Mouse (Mus musculus) retina, adult 2 months (tissue): ENCODE data around the gene Kcnma1.
A peak's percentile ranks its signal among the peaks of the same experiment; 100 is the strongest.

Experiments used
- DNase-seq: peaks from one replicate; pipeline ENCODE4 v3.0.0-alpha.2; 2012; ENCODE audit warnings: low read depth, low spot score

Gene Kcnma1

DNA sequence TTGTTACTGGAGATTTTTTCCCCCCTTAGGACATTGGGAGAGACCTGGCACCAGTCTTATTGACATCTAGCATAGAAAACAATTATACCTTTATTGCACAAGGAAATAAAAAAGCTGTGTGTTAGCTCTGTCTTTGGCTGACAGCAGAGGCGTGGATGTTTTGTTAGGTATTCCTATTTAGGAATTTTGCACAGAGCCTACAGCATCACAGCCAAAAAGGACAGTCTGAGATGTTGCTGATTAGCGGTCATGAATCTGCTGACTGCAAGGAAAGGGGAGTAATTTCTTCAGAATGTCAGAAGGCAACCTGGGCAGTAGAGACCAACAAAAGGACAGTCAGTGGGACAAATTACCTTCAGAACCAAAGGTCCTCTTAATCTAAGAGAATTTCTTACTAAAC is 412.2 kb downstream of the Kcnma1 start:
- DNase-seq = no peak

- no peak for DNase-seq
Observed at GRCm38 (mm10) chr14:23594629-23595028, 419.7 kb downstream of the Kcnma1 start.

GRCm38 (mm10) chr14:23592826-23593447 is 421.4 kb downstream of the Kcnma1 start:
- DNase-seq = no peak

DNA sequence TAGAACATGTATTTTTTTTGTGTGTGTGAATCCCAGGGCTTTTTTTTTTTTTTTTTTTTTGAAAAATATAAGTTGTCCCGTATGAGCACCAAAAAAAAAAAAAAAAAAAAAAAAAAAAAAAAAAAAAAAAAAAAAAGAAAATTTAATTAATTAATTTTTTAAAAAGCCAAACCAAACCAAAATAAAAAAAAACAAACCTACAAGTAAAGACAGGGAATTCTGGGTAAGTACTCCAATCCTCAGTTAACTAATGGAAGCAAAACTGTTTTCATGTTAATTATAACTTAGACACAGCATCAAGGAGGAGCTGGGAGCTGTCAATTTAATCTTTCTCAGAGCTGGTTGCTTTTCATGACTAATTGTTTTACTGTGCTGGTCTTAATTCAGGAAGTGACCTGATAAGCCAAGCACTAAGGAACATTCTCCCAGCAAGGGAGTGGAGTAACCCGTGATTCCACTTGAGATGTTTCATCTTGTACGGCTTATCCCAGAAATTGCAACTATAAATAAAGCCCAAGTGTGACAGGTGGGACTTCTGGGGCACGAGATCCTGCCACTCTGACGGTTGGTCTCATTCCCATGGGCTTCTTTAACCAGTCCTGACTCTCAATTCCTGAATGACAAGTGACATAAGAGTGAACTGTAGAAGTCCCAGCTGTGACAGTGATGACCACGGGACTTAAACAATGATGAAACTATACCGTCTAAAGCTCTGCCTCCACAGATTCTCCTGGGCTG is 424.4 kb downstream of the Kcnma1 start:
- DNase-seq = no peak

DNA sequence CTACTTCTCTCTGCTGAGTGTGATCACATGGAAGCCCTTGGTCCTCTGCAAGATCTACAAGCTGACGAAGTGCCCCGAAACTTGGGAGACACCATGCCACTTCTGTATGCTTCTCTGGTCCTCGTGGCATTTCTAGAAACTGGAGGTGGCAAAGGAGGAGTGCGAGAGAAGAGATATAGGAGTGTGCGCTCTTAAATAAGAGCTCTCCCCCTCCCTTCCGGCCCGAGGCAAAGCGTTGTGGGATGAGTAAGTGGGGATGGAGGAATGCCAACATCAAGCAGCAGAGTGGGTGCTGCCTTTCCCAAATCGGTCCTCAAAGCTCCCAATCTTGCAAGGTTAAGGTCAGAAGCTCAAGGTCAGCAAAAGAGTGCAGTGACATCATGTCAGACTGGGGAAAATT is 426.8 kb downstream of the Kcnma1 start:
- no peak for DNase-seq

DNA sequence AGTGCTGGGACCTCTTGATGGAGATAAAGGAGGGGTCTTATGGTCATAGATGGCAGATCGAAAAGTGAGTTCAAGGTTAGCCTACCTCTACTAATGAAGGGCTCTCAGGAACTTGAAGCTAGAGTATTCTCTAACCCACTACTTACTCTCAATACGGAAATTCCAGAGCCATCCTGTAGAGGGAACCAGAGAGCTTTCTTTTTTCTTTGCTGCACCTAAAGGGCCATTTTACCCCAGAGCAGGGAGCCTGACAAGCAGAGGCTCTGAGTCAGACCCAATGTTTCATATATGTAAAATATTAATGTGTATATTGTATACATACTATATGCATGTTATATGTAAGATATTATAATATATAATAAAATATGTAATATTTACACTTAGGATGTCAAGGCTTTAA is 431.1 kb downstream of the Kcnma1 start:
- DNase-seq = peak; percentile 29

- no peak for DNase-seq
Observed at GRCm38 (mm10) chr14:23581282-23581681, 433.0 kb downstream of the Kcnma1 start.

GRCm38 (mm10) chr14:23575951-23576350 is 438.3 kb downstream of the Kcnma1 start:
- peak; percentile 29 for DNase-seq

DNA sequence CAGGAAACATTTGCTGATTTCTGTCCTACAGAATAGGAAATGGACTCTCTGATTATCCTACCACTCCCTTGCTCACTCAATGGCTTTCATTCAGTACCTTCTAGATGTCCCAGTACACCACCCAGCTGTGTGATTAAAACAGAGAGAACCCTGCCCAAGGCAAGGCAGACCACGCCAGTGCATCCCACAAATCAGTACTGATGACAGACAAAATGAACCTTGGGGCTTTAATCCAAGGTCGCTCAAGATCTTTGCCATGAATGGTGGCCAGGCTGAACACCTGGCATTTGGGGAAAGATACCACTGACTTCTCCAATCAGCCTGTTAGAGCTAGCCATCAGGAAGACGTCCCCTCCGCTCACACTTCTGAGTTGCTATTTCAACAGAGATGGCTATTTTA is 440.2 kb downstream of the Kcnma1 start:
- no peak for DNase-seq

- no peak for DNase-seq
Observed at GRCm38 (mm10) chr14:23573385-23573784, 440.9 kb downstream of the Kcnma1 start.

DNA sequence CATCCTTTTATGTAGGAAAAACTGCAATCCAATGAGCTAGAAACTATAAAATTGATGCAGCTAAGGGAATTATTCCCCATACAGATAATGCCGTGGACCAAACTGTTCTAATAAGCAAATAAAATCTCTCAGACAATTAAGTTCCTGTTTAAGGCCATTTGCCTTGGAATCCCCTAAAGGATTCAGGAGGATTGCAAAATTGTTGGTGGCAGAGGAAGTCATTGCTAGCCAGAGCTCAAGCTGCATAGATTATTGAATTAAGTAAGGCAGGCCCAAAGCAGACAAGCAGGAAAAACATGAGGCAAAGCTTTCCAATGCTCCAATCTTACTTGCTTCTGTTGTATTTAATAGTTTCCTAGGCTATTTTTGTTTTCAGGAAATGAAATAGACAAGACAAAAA is 441.5 kb downstream of the Kcnma1 start:
- DNase-seq = no peak

DNA sequence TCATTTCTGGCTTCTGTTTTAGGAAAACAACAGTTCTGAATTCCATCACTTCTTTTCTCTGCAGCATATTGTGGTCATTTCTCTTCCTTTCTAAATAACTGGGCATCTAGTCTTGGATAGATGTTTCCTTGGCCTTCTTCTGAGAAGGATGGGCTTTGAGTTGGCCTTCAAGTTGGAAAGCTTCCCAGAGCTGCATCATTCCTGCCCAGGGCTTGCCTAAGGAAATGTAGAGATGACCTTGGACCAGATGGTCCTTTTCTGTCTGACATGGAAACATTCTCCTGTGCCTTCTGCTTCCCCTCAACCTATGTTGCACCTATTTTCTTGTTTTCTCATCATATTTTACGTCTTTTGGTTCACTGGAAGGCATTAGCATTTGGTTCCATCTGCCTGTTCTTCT is 444.0 kb downstream of the Kcnma1 start:
- no peak for DNase-seq

GRCm38 (mm10) chr14:23565931-23566330 is 448.4 kb downstream of the Kcnma1 start:
- DNase-seq = no peak

GRCm38 (mm10) chr14:23564474-23564873 is 449.8 kb downstream of the Kcnma1 start:
- DNase-seq = no peak

DNA sequence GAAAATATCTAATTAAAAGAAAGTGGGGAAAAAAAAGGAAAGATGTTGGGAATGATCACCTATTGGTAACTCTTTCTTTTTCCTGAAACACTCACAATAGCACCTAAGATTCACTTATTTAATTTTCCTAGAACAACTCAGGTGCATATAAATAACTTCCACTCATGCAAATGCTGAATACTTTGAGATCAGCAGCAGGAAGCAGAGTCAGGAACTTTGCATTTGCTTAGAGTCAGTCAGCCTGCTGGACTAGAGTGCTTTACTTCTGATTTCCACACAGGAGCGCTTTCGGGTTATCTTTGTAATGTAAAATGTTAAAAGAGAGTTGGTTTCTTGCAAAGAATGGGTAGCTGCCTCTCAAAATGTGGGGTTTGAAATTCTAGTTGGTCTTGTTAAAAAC is 451.1 kb downstream of the Kcnma1 start:
- no peak for DNase-seq

GRCm38 (mm10) chr14:23555647-23556046 is 458.6 kb downstream of the Kcnma1 start:
- DNase-seq = no peak

GRCm38 (mm10) chr14:23552252-23552974 is 461.9 kb downstream of the Kcnma1 start:
- no peak for DNase-seq

DNA sequence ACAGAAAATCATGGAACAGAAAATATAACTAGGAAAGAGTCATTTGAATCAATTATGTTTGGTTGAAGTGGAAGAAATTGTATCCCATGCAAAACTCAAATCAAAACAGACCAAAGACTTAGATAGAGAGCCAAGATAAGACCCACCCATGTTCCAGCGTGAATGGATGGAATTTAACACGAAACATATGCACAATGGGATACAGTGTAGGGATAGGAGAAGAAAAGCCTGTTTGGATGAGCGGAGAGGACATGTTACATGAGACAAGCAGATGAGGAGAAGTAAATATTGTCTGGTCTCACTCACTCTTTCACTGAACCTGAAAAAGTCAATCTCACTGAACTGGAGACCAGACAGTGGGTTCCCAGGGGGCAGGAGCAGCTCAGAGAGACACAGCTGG is 463.8 kb downstream of the Kcnma1 start:
- no peak for DNase-seq

DNA sequence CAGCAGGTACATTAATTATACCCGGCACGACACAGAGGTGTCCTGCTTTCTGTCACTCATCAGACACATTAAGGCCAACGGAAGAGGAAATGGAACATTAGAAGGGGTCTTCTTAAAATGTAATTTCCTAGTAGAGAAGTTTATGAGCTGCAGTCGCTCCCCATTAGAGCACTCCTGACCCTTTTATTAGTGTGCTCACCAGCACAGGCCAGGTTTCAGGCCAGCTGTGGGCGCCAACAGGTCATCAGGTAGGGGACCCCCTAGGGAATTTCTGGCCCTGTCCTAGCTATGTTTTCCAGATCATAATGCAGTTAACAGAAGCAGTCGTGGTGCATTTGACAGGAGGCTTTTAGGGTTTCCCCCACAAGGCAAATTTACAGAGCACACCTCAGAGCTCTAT is 472.2 kb downstream of the Kcnma1 start:
- no peak for DNase-seq

DNA sequence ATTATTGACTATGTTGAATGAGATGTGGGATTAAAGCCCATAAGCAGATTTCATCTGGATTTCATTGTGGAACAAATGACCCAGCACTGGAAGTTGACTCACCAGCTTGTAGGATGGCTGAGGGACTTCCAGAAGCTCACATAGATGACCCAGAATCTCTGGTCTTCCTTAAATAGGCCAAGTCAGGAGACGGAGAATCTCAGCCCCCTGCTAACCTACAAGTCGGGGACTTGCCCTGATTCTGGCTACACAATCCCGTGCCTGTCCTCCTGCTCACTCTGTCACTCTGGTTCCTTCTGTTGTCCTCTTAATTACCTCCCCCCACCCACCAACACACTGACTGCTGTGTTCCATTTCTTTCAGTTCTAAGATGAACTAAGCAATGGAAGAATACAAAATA is 474.7 kb downstream of the Kcnma1 start:
- DNase-seq = no peak

- no peak for DNase-seq
Observed at GRCm38 (mm10) chr14:23533346-23533745, 480.9 kb downstream of the Kcnma1 start.

- DNase-seq = no peak
Observed at GRCm38 (mm10) chr14:23531735-23532525, 482.4 kb downstream of the Kcnma1 start.
